30 mouse cellular contexts compared by ENCODE assay signal in genomic region chr2:168002188-168002587, GRCm38 (mm10). TPM values are rescaled to one million over a fixed set of nuclear protein-coding genes. Genes with fewer than 3 reads are reported as not detected.
DNase-seq lines count a peak whose midpoint lies in the region; ATAC-seq and TF ChIP-seq lines count a peak whose summit lies in the region.
"Had no signal": no experiment of that assay in that cellular context is flagged by ENCODE, and none has a peak within 500 bp of the region (broad histone marks: within the 10 kb centered on the region; RNA-seq: fewer than 3 reads in every experiment).

No protein-coding gene starts in this region.

- TF ChIP-seq RAD21 in CH12.LX (IDR thresholded peaks at IDR 0.05; ENCODE audit: low read depth, low read length): no peak

- no peak for ATAC-seq in heart, embryonic 11.5 days (replicated peaks; ENCODE audit: insufficient number of reproducible peaks, low FRiP score, low TSS enrichment)
- no peak for ATAC-seq in heart, embryonic 12.5 days (ENCODE audit: insufficient number of reproducible peaks, low FRiP score)
- no peak for ATAC-seq in stomach, postnatal 0 days (ENCODE audit: low FRiP score, low TSS enrichment)
- ATAC-seq: activated CD4-positive, CD25-positive, alpha-beta regulatory T cell, adult 4 months; forebrain, embryonic 13.5 days; forebrain, embryonic 16.5 days; hindbrain, embryonic 16.5 days; intestine, embryonic 15.5 days had no signal

- TF ChIP-seq POLR2A in CH12.LX (IDR thresholded peaks at IDR 0.05; ENCODE audit: low read depth, low read length): no peak

- dilution Hi-C loops in CH12.LX (cut with MboI; ENCODE audit: extremely low pct_ligation_motif_present, extremely low pct_unique_long_range_greater_than_20kb, low sequenced_read_pairs): no loop called here

- no peaks in the 10 kb centered on the region for H3K27me3 ChIP-seq in heart, embryonic 11.5 days (ENCODE audit: control insufficient read depth, insufficient read depth, low read length)
- H3K27me3 ChIP-seq in heart, embryonic 12.5 days (replicated peaks): no peaks in the 10 kb centered on the region; the same call in 1 of the 2 replicates
- peaks cover 25% of the 10 kb centered on the region for H3K27me3 ChIP-seq in CH12.LX (replicated peaks)
- H3K27me3 ChIP-seq in stomach, postnatal 0 days (ENCODE audit: control insufficient read depth, insufficient read depth, low read length): no peaks in the 10 kb centered on the region
- H3K27me3 ChIP-seq: forebrain, embryonic 13.5 days; heart, embryonic 15.5 days; hindbrain, embryonic 13.5 days; intestine, embryonic 15.5 days had no signal

- no peak overlapping the region for H3K4me3 ChIP-seq in heart, embryonic 11.5 days (ENCODE audit: low read depth, low read length)
- H3K4me3 ChIP-seq in heart, embryonic 12.5 days: no peak overlapping the region
- no peak overlapping the region for H3K4me3 ChIP-seq in CH12.LX (replicated peaks in 1 of 3; ENCODE audit: low read depth in 2 of 3, low read length in 2 of 3, poor library complexity in 1 of 3)
- no peak overlapping the region for H3K4me3 ChIP-seq in stomach, postnatal 0 days (ENCODE audit: low read depth, low read length)
- H3K4me3 ChIP-seq: erythroblast, embryonic 14.5 days; forebrain, embryonic 13.5 days; heart, embryonic 15.5 days; hindbrain, embryonic 10.5 days; hindbrain, embryonic 13.5 days; intestine, embryonic 15.5 days had no signal

- no peak for TF ChIP-seq CTCF in CH12.LX (conservative IDR thresholded peaks at IDR 0.05 in 1 of 2, IDR thresholded peaks at IDR 0.05 in 1 of 2; ENCODE audit: low read depth in 2 of 2, low read length in 2 of 2)
- no peak for TF ChIP-seq CTCF in stomach, postnatal 0 days (IDR thresholded peaks at IDR 0.05; ENCODE audit: low read depth)

- in situ Hi-C loops in CH12.LX (cut with MboI; ENCODE audit: low pct_ligation_motif_present, low pct_unique_long_range_greater_than_20kb, low sequenced_read_pairs): no loop called here

- H3K79me2 ChIP-seq in CH12.LX (replicated peaks; ENCODE audit: control insufficient read depth, extremely low read depth, insufficient read depth, poor library complexity, severe bottlenecking): no peaks in the 10 kb centered on the region

- H3K9me3 ChIP-seq in heart, embryonic 11.5 days (replicated peaks; ENCODE audit: control insufficient read depth, low read length): no peaks in the 10 kb centered on the region; the same call in 1 of the 2 replicates
- H3K9me3 ChIP-seq in heart, embryonic 12.5 days (replicated peaks): peaks cover 6% of the 10 kb centered on the region; the same call in 1 of the 2 replicates
- H3K9me3 ChIP-seq in CH12.LX (replicated peaks; ENCODE audit: low read length): peaks cover 21% of the 10 kb centered on the region
- H3K9me3 ChIP-seq in stomach, postnatal 0 days (ENCODE audit: control insufficient read depth, low read length): no peaks in the 10 kb centered on the region
- H3K9me3 ChIP-seq: heart, embryonic 15.5 days; intestine, embryonic 15.5 days had no signal

- H3K36me3 ChIP-seq in heart, embryonic 11.5 days (ENCODE audit: control insufficient read depth, insufficient read depth, low read length): 0 out of 2 replicates have a peak, but pooled peaks cover 2% of the 10 kb centered on the region
- H3K36me3 ChIP-seq in heart, embryonic 12.5 days: no peaks in the 10 kb centered on the region
- H3K36me3 ChIP-seq in CH12.LX (replicated peaks in 1 of 2; ENCODE audit: control insufficient read depth in 1 of 2, insufficient read depth in 1 of 2, low read length in 1 of 2): no peaks in the 10 kb centered on the region
- H3K36me3 ChIP-seq in stomach, postnatal 0 days (ENCODE audit: control insufficient read depth, insufficient read depth, low read length): no peaks in the 10 kb centered on the region
- H3K36me3 ChIP-seq: heart, embryonic 15.5 days; hindbrain, embryonic 10.5 days; hindbrain, embryonic 13.5 days; intestine, embryonic 15.5 days had no signal

- no peak overlapping the region for H3K4me2 ChIP-seq in heart, embryonic 11.5 days
- no peak overlapping the region for H3K4me2 ChIP-seq in heart, embryonic 12.5 days
- H3K4me2 ChIP-seq in CH12.LX (ENCODE audit: insufficient read depth, low read depth, poor library complexity, severe bottlenecking): no peak overlapping the region
- H3K4me2 ChIP-seq in stomach, postnatal 0 days (replicated peaks; ENCODE audit: low read depth): no peak overlapping the region
- H3K4me2 ChIP-seq: forebrain, embryonic 13.5 days; heart, embryonic 15.5 days; hindbrain, embryonic 13.5 days; intestine, embryonic 15.5 days had no signal

- peaks cover 18% of the 10 kb centered on the region for H3K4me1 ChIP-seq in heart, embryonic 11.5 days (ENCODE audit: control insufficient read depth, insufficient read depth, low read length)
- H3K4me1 ChIP-seq in heart, embryonic 12.5 days (replicated peaks): peaks cover 30% of the 10 kb centered on the region
- peaks cover 28 to 44% of the 10 kb centered on the region in 2 experiments for H3K4me1 ChIP-seq in CH12.LX (ENCODE audit: control insufficient read depth in 1 of 2, insufficient read depth in 2 of 2)
- no peaks in the 10 kb centered on the region for H3K4me1 ChIP-seq in stomach, postnatal 0 days (replicated peaks; ENCODE audit: control insufficient read depth, insufficient read depth)
- H3K4me1 ChIP-seq: forebrain, embryonic 13.5 days had no signal

- TF ChIP-seq EP300 in CH12.LX (IDR thresholded peaks at IDR 0.05; ENCODE audit: low read length): no peak
- no peak for TF ChIP-seq EP300 in stomach, postnatal 0 days (optimal IDR thresholded peaks at IDR 0.05)

- peak; percentile 51 for DNase-seq in urinary bladder, postnatal 14 days (ENCODE audit: low spot score)
- DNase-seq in urinary bladder, postnatal 25 days (ENCODE audit: low spot score): no peak
- peak; percentile 51 for DNase-seq in CH12.LX (ENCODE audit: extremely low read depth)
- peak; percentile 53 for DNase-seq in stomach, postnatal 0 days (ENCODE audit: low spot score)
- DNase-seq in T-cell, adult 2 months (ENCODE audit: low spot score): no peak
- no peak for DNase-seq in thymus, postnatal 25 days
- DNase-seq: adrenal gland, adult 8-10 months; adrenal gland, postnatal 25 days; B cell, adult 2 months; cerebellum, adult 11-12 months; cerebellum, adult 8-10 months; cerebellum, postnatal 10 days; cerebellum, postnatal 36 days; embryo, embryonic 11 days; gastrocnemius, postnatal 14 days; heart, adult 11 months; heart, postnatal 10 days; heart, postnatal 36 days had no signal

- H3K27ac ChIP-seq in heart, embryonic 11.5 days (ENCODE audit: low read depth, low read length): no peak overlapping the region
- no peak overlapping the region for H3K27ac ChIP-seq in heart, embryonic 12.5 days (ENCODE audit: poor library complexity, severe bottlenecking)
- no peak overlapping the region for H3K27ac ChIP-seq in CH12.LX (ENCODE audit: insufficient read depth, low read depth)
- no peak overlapping the region for H3K27ac ChIP-seq in stomach, postnatal 0 days (replicated peaks)
- H3K27ac ChIP-seq: forebrain, embryonic 13.5 days; heart, embryonic 15.5 days; hindbrain, embryonic 13.5 days; intestine, embryonic 15.5 days had no signal

- H3K9ac ChIP-seq in heart, embryonic 11.5 days (ENCODE audit: low read depth, low read length): 0 out of 2 replicates have a peak overlapping the region, but pooled peaks have one; percentile 16
- no peak overlapping the region for H3K9ac ChIP-seq in heart, embryonic 12.5 days
- no peak overlapping the region for H3K9ac ChIP-seq in CH12.LX (ENCODE audit: insufficient read depth, low read depth)
- no peak overlapping the region; the same call in 1 of the 2 replicates for H3K9ac ChIP-seq in stomach, postnatal 0 days (ENCODE audit: low read length)
- H3K9ac ChIP-seq: forebrain, embryonic 13.5 days; heart, embryonic 15.5 days; hindbrain, embryonic 13.5 days; intestine, embryonic 15.5 days had no signal

- WGBS in heart, embryonic 11.5 days (ENCODE audit: insufficient replicate concordance): 52% methylated on average over 4 of the region's 4 CpGs
- WGBS in heart, embryonic 12.5 days: 59% methylated on average over 4 of the region's 4 CpGs
- 62% methylated on average over 4 of the region's 4 CpGs for WGBS in stomach, postnatal 0 days

TF ChIP-seq in CH12.LX, 34 proteins besides CTCF, POLR2A, EP300 and RAD21:
- TF ChIP-seq POLR2AphosphoS2 (IDR thresholded peaks at IDR 0.05; ENCODE audit: low read depth, low read length): no peak
- TF ChIP-seq HCFC1 (IDR thresholded peaks at IDR 0.05; ENCODE audit: low read depth, low read length): no peak
- no peak for TF ChIP-seq TCF12 (IDR thresholded peaks at IDR 0.05; ENCODE audit: low read depth, low read length)

RNA-seq across cellular contexts. Expression of gene Ripor3, which starts 8.2 kb away (rescaled TPM):
- polyA plus RNA-seq in heart, embryonic 11.5 days (2014; fragmentation: Nextera tagmentation; extraction: Ambion mirVana): 0.97 and 2.1 TPM in 2 replicates
- 1.3 and 1.5 TPM in 2 replicates for polyA plus RNA-seq in heart, embryonic 12.5 days (2016; fragmentation: Nextera tagmentation; extraction: Ambion mirVana)
- total RNA-seq in CH12.LX (2012; rRNA removed) (0.17 TPM in 1 of 2 replicates, not detected in the other), CH12.LX (2014; rRNA removed) (not detected in 2 replicates)
- not detected in 2 replicates for polyA plus RNA-seq in CH12.LX (2012; ENCODE audit: insufficient read length, low read depth)
- polyA plus RNA-seq in stomach, postnatal 0 days (2015; fragmentation: Nextera tagmentation; extraction: Ambion mirVana): 3.0 and 3.2 TPM in 2 replicates
- total RNA-seq: MEL had no signal

Comparison
In these comparisons a context has a peak if more than half of its experiments do, and no peak if none do; other contexts are left out.
1. DNase-seq: peak in urinary bladder, postnatal 14 days (single experiment), CH12.LX (single experiment) and stomach, postnatal 0 days (single experiment); none in urinary bladder, postnatal 25 days (single experiment), T-cell, adult 2 months (single experiment) and thymus, postnatal 25 days (single experiment).